Mouse (Mus musculus) heart, adult 2 months (tissue): ENCODE results near the gene Samd5. TPM values are rescaled to one million over a fixed set of nuclear protein-coding genes. Genes with fewer than 3 reads are reported as not detected.

Experiments
- DNase-seq, 2 experiments: peaks; one replicate each; pipeline ENCODE4 v3.0.0; 2021
- H3K27ac ChIP-seq: fragments of 200-600 bp; 2 replicates; pipeline ENCODE4 v1.8.1; 2022
- H3K27me3 ChIP-seq: fragments of 200-500 bp; 2 replicates; pipeline ENCODE4 v1.6.1; 2012; ENCODE audit warnings: mild to moderate bottlenecking, low read length, inconsistent platforms, mixed read lengths; ENCODE audit not compliant: control insufficient read depth, insufficient read depth
- H3K36me3 ChIP-seq: fragments of 200-500 bp; 2 replicates; pipeline ENCODE4 v1.6.1; 2012; ENCODE audit warnings: low read length, inconsistent platforms; ENCODE audit not compliant: control insufficient read depth, insufficient read depth
- H3K4me1 ChIP-seq: fragments of 200-500 bp; 2 replicates; pipeline ENCODE4 v1.6.1; 2011; ENCODE audit warnings: low read length; ENCODE audit not compliant: control insufficient read depth, insufficient read depth
- H3K4me3 ChIP-seq: fragments of 200-600 bp; 2 replicates; pipeline ENCODE4 v1.8.1; 2022
- H3K79me2 ChIP-seq: fragments of 200-500 bp; replicated peaks from 2 replicates; pipeline ENCODE4 v1.6.1; 2012; ENCODE audit warnings: mild to moderate bottlenecking, inconsistent platforms, low read length, moderate library complexity, mixed read lengths; ENCODE audit not compliant: control insufficient read depth, insufficient read depth
- H3K9ac ChIP-seq: fragments of 200-500 bp; 2 replicates; pipeline ENCODE4 v1.6.1; 2012; ENCODE audit warnings: low read depth, mild to moderate bottlenecking, control low read depth, inconsistent platforms, low read length, mixed read lengths
- CTCF ChIP-seq: fragments of 200-600 bp; IDR thresholded peaks from 2 replicates; pipeline ENCODE4 v1.8.1; 2022; ENCODE audit warnings: antibody characterized with exemption, mild to moderate bottlenecking, moderate library complexity
- EP300 ChIP-seq: fragments of 200-500 bp; IDR thresholded peaks from 2 replicates; pipeline ENCODE4 v1.6.1; 2011; ENCODE audit warnings: low read depth, low read length, control low read depth; ENCODE audit not compliant: insufficient read depth
- POLR2A ChIP-seq: fragments of 200-500 bp; IDR thresholded peaks from 2 replicates; pipeline ENCODE4 v1.6.1; 2011; ENCODE audit warnings: mild to moderate bottlenecking, low read depth, low read length, control low read depth; ENCODE audit not compliant: insufficient read depth
- WGBS: fragments of 180-500 bp; shearing (Covaris S2); methylation state at CpG from one replicate; pipeline ENCODE4 v1.1.7; 2018; 5-methylcytosine and 5-hydroxymethylcytosine counted together
- intact Hi-C: fragments of 180-260 bp; cut with DNase I; formaldehyde crosslinking; loops from one replicate; pipeline ENCODE4 v1.15.1; 2025
- polyA plus RNA-seq: library from polyadenylated mRNA; depleted of rRNA; stranded (reverse); fragments of >200 nt; gene quantifications from 2 replicates; pipeline ENCODE4 v1.2.3, GENCODE M21; 2012
- total RNA-seq, 2 experiments: library from RNA; stranded (reverse); gene quantifications; 2 replicates each; pipeline ENCODE4 v1.2.3; 2021

The Samd5 gene
- total and polyA plus RNA-seq, 3 experiments = 1.2 to 3.8 (median 3.0) TPM

- peaks cover 2% of the 10 kb centered on the region; the same call in 1 of the 2 replicates for H3K36me3 ChIP-seq
- no peak overlapping the region for H3K9ac ChIP-seq
- H3K4me3 ChIP-seq = no peak overlapping the region
- no peak for DNase-seq
- intact Hi-C loops = no loop called here
- H3K27me3 ChIP-seq = no peaks in the 10 kb centered on the region
- H3K4me1 ChIP-seq = peaks cover 2% of the 10 kb centered on the region; the same call in 1 of the 2 replicates
- WGBS = 75% methylated on average over 2 of the region's 2 CpGs
- H3K27ac ChIP-seq = no peak overlapping the region
- TF ChIP-seq POLR2A (no peak), CTCF (no peak), EP300 (no peak)
- no peaks in the 10 kb centered on the region for H3K79me2 ChIP-seq
These were observed 67.9 kb downstream of the Samd5 start for GRCm38 (mm10) chr10:9607155-9607554.

GRCm38 (mm10) chr10:9605635-9606034 lies 69.4 kb downstream of the Samd5 start:
- Histone ChIP-seq H3K4me3 (no peak overlapping the region), H3K36me3 (peaks cover 2% of the 10 kb centered on the region; the same call in 1 of the 2 replicates), H3K27me3 (no peaks in the 10 kb centered on the region), H3K79me2 (no peaks in the 10 kb centered on the region), H3K4me1 (peaks cover 2% of the 10 kb centered on the region; the same call in 1 of the 2 replicates), H3K9ac (no peak overlapping the region), H3K27ac (no peak overlapping the region)
- DNase-seq = peak; percentile 20 to 41
- WGBS = 61% methylated on average over 5 of the region's 5 CpGs
- TF ChIP-seq CTCF (no peak), EP300 (no peak), POLR2A (no peak)
- intact Hi-C loops = no loop called here

GRCm38 (mm10) chr10:9603290-9603689 lies 71.7 kb downstream of the Samd5 start:
- no peaks in the 10 kb centered on the region for H3K79me2 ChIP-seq
- H3K27me3 ChIP-seq = no peaks in the 10 kb centered on the region
- peak overlapping the region; percentile 15; the same call in 1 of the 2 replicates for H3K27ac ChIP-seq
- H3K36me3 ChIP-seq = peaks cover 2% of the 10 kb centered on the region; the same call in 1 of the 2 replicates
- no peak overlapping the region for H3K9ac ChIP-seq
- TF ChIP-seq POLR2A (no peak), EP300 (no peak), CTCF (no peak)
- peaks cover 2% of the 10 kb centered on the region; the same call in 1 of the 2 replicates for H3K4me1 ChIP-seq
- intact Hi-C loops = loop anchor here (2.0 kb wide), 1 partner anchor 40 kb away; no protein-coding TSS in a partner anchor
- no peak for DNase-seq
- 67% methylated on average over 5 of the region's 5 CpGs for WGBS
- no peak overlapping the region for H3K4me3 ChIP-seq

- peaks cover 2% of the 10 kb centered on the region; the same call in 1 of the 2 replicates for H3K4me1 ChIP-seq
- TF ChIP-seq POLR2A (no peak), EP300 (0 out of 2 replicates have a peak, but pooled peaks have one; percentile 52), CTCF (no peak)
- no peak overlapping the region for H3K4me3 ChIP-seq
- intact Hi-C loops = loop anchor here (2.0 kb wide), 1 partner anchor 40 kb away; no protein-coding TSS in a partner anchor
- H3K36me3 ChIP-seq = peaks cover 2% of the 10 kb centered on the region; the same call in 1 of the 2 replicates
- WGBS = 38% methylated on average over 5 of the region's 5 CpGs
- peak overlapping the region; percentile 15; the same call in 1 of the 2 replicates for H3K27ac ChIP-seq
- no peaks in the 10 kb centered on the region for H3K79me2 ChIP-seq
- H3K9ac ChIP-seq = no peak overlapping the region
- no peaks in the 10 kb centered on the region for H3K27me3 ChIP-seq
- DNase-seq = peak; percentile 46 to 77
These were observed 72.2 kb downstream of the Samd5 start for GRCm38 (mm10) chr10:9602845-9603244.

GRCm38 (mm10) chr10:9602389-9602788 lies 72.6 kb downstream of the Samd5 start:
- Histone ChIP-seq H3K9ac (no peak overlapping the region), H3K27me3 (no peaks in the 10 kb centered on the region), H3K36me3 (peaks cover 2% of the 10 kb centered on the region; the same call in 1 of the 2 replicates), H3K4me3 (no peak overlapping the region), H3K79me2 (no peaks in the 10 kb centered on the region), H3K4me1 (peaks cover 2% of the 10 kb centered on the region; the same call in 1 of the 2 replicates), H3K27ac (no peak overlapping the region)
- DNase-seq = no peak
- TF ChIP-seq EP300 = no peak
- TF ChIP-seq POLR2A = no peak
- intact Hi-C loops = loop anchor here (2.0 kb wide), 1 partner anchor 40 kb away; no protein-coding TSS in a partner anchor
- WGBS = 54% methylated on average over 4 of the region's 4 CpGs

GRCm38 (mm10) chr10:9596228-9596627 lies 78.8 kb downstream of the Samd5 start:
- DNase-seq = no peak
- 94% methylated on average over 5 of the region's 5 CpGs for WGBS
- Histone ChIP-seq H3K79me2 (no peaks in the 10 kb centered on the region; the same call in 1 of the 2 replicates), H3K9ac (no peak overlapping the region), H3K36me3 (no peaks in the 10 kb centered on the region), H3K4me1 (no peaks in the 10 kb centered on the region), H3K27ac (no peak overlapping the region), H3K4me3 (no peak overlapping the region), H3K27me3 (no peaks in the 10 kb centered on the region)
- no peak for TF ChIP-seq EP300
- TF ChIP-seq POLR2A = no peak
- TF ChIP-seq CTCF = no peak
- intact Hi-C loops = no loop called here
